Mouse (Mus musculus) olfactory bulb, adult 2 months (tissue): ENCODE results near the gene Tulp1. TPM values are rescaled to one million over a fixed set of nuclear protein-coding genes. Genes with fewer than 3 reads are reported as not detected.
"Not testable (repeated sequence)": the region's sequence is repeated elsewhere in the genome, so short reads cannot be mapped to it uniquely, and the experiment has no call there.

Experiments used
- H3K27ac ChIP-seq: fragments of 200-500 bp; 2 replicates; pipeline ENCODE4 v1.5.1; 2012; ENCODE audit warnings: low read depth, low read length; ENCODE audit not compliant: insufficient read depth
- H3K4me1 ChIP-seq: fragments of 200-500 bp; 2 replicates; pipeline ENCODE4 v1.6.1; 2012; ENCODE audit warnings: low read length; ENCODE audit not compliant: control insufficient read depth, insufficient read depth
- H3K4me3 ChIP-seq: fragments of 200-500 bp; 2 replicates; pipeline ENCODE4 v1.5.1; 2012; ENCODE audit warnings: mild to moderate bottlenecking, low read depth, low read length, moderate library complexity; ENCODE audit not compliant: insufficient read depth
- CTCF ChIP-seq: fragments of 200-500 bp; IDR thresholded peaks from 2 replicates; pipeline ENCODE4 v1.5.1; 2012; ENCODE audit warnings: low read depth, mild to moderate bottlenecking, low read length, moderate library complexity; ENCODE audit not compliant: insufficient read depth
- POLR2A ChIP-seq: fragments of 200-500 bp; IDR thresholded peaks from 2 replicates; pipeline ENCODE4 v1.6.1; 2012; ENCODE audit warnings: mild to moderate bottlenecking, low read depth, low read length, moderate library complexity; ENCODE audit not compliant: insufficient read depth
- WGBS: fragments of 180-500 bp; shearing (Covaris S2); methylation state at CpG from one replicate; pipeline ENCODE4 v1.1.7; 2018; 5-methylcytosine and 5-hydroxymethylcytosine counted together
- polyA plus RNA-seq: library from polyadenylated mRNA; stranded (reverse); fragments of >200 nt; gene quantifications from 2 replicates; pipeline ENCODE4 v1.2.4, GENCODE M21; 2012; ENCODE audit warnings: low replicate concordance; ENCODE audit not compliant: missing spikeins, insufficient read depth, insufficient read length

The Tulp1 gene
- polyA plus RNA-seq, 1 experiment, result not detected

DNA sequence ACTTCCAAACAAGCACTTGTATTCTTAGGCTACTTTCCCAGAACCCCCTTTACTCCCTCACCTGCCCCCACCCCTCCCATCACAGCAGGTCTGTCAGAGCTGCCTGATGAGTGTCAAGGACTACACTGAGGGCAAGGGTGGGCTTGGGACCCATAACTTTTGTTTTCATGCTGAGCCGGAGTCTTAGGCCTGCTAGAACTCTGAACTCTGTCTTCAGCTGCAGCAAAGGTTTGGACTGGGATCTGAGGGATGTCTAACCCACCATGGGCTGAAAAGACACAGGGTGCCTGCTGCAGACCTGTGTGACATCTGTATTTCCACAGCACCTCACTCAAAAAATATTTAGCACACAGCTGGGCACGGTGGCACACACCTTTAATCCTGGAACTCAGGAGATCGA, 38.1 kb downstream of the Tulp1 start:
- Histone ChIP-seq H3K4me3 (no peak overlapping the region), H3K27ac (peak overlapping the region; percentile 97), H3K4me1 (peaks cover 27% of the 10 kb centered on the region)
- TF ChIP-seq POLR2A, result no peak
- no peak for TF ChIP-seq CTCF
- 68% methylated on average over 3 of the region's 3 CpGs for WGBS

GRCm38 (mm10) chr17:28325751-28326150, 39.3 kb downstream of the Tulp1 start:
- 94% methylated on average over 8 of the region's 8 CpGs for WGBS
- no peak overlapping the region for H3K27ac ChIP-seq

DNA sequence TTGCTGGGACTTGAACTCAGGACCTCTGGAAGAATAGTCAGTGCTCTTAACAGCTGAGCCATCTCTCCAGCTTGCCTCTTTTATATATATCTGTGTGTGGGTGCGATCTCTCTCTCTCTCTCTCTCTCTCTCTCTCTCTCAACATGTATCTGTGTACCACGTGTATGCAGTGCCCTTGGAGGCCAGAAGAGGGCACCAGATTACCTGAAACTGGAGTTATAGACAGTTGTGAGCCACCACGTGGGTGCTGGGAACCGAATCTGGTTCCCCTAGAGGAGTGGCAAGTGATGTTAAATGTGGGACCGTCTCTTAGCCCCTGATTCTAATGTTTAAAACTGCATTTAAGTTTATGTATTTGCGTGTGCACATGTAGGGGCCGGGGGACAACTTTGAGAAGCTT, 40.6 kb downstream of the Tulp1 start:
- H3K4me1 ChIP-seq, result peaks cover 23% of the 10 kb centered on the region
- H3K4me3 ChIP-seq, H3K27ac ChIP-seq: not testable (repeated sequence)
- WGBS, result 96% methylated on average over 7 of the region's 7 CpGs

More at GRCm38 (mm10) chr17:28325751-28326150, 39.3 kb downstream of the Tulp1 start:
- Histone ChIP-seq H3K4me3 (no peak overlapping the region), H3K4me1 (peaks cover 27% of the 10 kb centered on the region)
- TF ChIP-seq POLR2A (no peak), CTCF (no peak)

DNA sequence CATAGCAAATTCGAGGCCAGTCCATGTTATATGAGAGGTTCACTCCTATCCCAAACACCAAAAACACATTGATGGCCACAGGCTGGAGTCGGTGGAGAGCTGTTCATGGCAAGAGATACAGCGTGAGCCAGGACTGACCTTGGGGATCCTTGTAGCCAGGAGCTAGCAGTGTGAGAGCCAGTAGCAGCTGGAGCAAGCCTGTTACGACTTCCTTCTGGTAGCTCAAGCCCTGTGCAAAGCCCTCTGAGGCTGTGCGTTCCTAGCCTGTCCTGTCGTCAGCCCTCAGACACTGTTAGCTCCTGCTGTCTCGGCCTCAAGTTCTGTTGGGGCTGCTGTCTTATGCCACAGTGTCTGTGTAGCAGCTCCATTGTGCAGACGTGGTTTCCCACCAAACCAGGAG, 41.2 kb downstream of the Tulp1 start:
- Histone ChIP-seq H3K4me1 (peaks cover 18% of the 10 kb centered on the region), H3K27ac (no peak overlapping the region), H3K4me3 (no peak overlapping the region)
- TF ChIP-seq POLR2A (no peak), CTCF (no peak)
- 95% methylated on average over 8 of the region's 8 CpGs for WGBS

- no peak for TF ChIP-seq POLR2A
- TF ChIP-seq CTCF, result no peak
- 91% methylated on average over 4 of the region's 4 CpGs for WGBS
- H3K27ac ChIP-seq, result no peak overlapping the region
- H3K4me1 ChIP-seq, result peaks cover 3% of the 10 kb centered on the region; the same call in 1 of the 2 replicates
- H3K4me3 ChIP-seq, result no peak overlapping the region
These were observed 43.3 kb downstream of the Tulp1 start for GRCm38 (mm10) chr17:28321700-28322099.

- no peak overlapping the region for H3K4me3 ChIP-seq
- peaks cover 19% of the 10 kb centered on the region for H3K4me1 ChIP-seq
- WGBS, result 83% methylated on average over 9 of the region's 9 CpGs
- TF ChIP-seq POLR2A, result no peak
- no peak for TF ChIP-seq CTCF
- H3K27ac ChIP-seq, result no peak overlapping the region
These were observed 47.3 kb downstream of the Tulp1 start for GRCm38 (mm10) chr17:28317725-28318124.

DNA sequence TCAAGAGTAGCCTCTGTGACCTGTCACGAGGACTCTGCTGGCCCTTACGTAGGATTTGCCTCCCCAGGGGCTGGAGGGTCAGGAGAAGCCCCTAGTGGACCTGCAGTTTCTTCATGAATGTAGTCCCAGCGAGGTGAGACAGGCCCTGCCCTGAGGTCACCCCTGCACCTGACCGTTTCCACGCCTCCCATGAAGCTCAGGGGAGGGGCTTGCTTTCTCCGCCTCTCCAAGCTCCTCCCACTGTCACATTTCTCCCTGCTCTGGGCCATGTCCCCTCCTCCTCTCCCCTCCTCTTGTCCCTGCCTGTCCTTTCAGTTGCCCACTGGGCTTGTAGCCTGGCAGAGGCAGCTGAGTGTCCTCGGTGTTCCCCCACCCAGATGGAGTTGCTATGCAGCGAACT, 47.9 kb downstream of the Tulp1 start:
- peaks cover 19% of the 10 kb centered on the region for H3K4me1 ChIP-seq
- H3K27ac ChIP-seq, result no peak overlapping the region
- no peak overlapping the region for H3K4me3 ChIP-seq
- 63% methylated on average over 8 of the region's 8 CpGs for WGBS
- no peak for TF ChIP-seq CTCF
- no peak for TF ChIP-seq POLR2A

DNA sequence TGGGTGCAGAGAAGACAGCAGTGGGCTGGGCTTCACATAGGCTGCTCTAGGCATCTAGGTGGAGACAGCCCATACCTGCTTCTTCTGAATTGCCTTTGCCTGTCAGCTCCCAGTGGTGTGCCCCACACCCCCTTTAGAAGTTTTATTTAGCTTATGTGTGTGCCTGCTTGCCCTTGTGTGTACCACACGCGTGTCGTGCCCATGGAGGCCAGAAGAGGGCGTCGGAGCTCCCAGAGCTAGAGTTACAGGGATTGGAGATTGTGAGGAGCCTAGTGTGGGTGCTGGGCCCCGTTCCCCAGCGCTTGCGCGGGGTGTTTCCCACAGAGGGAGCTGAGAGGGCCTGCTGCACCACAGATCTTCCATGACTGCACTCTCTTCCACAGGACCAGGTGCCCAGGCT, 48.5 kb downstream of the Tulp1 start:
- Histone ChIP-seq H3K4me1 (peaks cover 19% of the 10 kb centered on the region), H3K4me3 (no peak overlapping the region), H3K27ac (no peak overlapping the region)
- WGBS, result 92% methylated on average over 9 of the region's 9 CpGs
- no peak for TF ChIP-seq POLR2A
- no peak for TF ChIP-seq CTCF

GRCm38 (mm10) chr17:28315611-28316160, 49.3 kb downstream of the Tulp1 start:
- Histone ChIP-seq H3K4me1 (peaks cover 19% of the 10 kb centered on the region), H3K27ac (no peak overlapping the region), H3K4me3 (no peak overlapping the region)
- WGBS, result 64% methylated on average over 20 of the region's 20 CpGs
- TF ChIP-seq CTCF (no peak), POLR2A (no peak)

- 3% methylated on average over 11 of the region's 11 CpGs for WGBS
- no peak for TF ChIP-seq POLR2A
- TF ChIP-seq CTCF, result no peak
- peak overlapping the region; percentile 98 for H3K4me3 ChIP-seq
- H3K4me1 ChIP-seq, result peaks cover 19% of the 10 kb centered on the region
- H3K27ac ChIP-seq, result no peak overlapping the region
These were observed 51.2 kb downstream of the Tulp1 start for GRCm38 (mm10) chr17:28313880-28314225.
